Mouse (Mus musculus) megakaryocyte, embryonic 14.5 days (primary cell): ENCODE measurements around the gene Frem1. TPM values are rescaled to one million over a fixed set of nuclear protein-coding genes. Genes with fewer than 3 reads are reported as not detected.

ENCODE experiments used
- H3K27me3 ChIP-seq: replicated peaks from 2 replicates; pipeline ENCODE3; 2012; ENCODE audit warnings: inconsistent platforms
- H3K36me3 ChIP-seq: replicated peaks from 2 replicates; pipeline ENCODE3; 2012; ENCODE audit warnings: low read length, inconsistent platforms, mixed read lengths
- H3K4me1 ChIP-seq: 2 replicates; pipeline ENCODE4 v1.6.1; 2012; ENCODE audit warnings: inconsistent platforms
- H3K4me3 ChIP-seq: replicated peaks from 2 replicates; pipeline ENCODE3; 2012; ENCODE audit warnings: moderate library complexity, mild to moderate bottlenecking, inconsistent platforms
- H3K9me3 ChIP-seq: 2 replicates; pipeline ENCODE4 v1.6.1; 2012; ENCODE audit warnings: inconsistent platforms
- FLI1 ChIP-seq: IDR thresholded peaks from 2 replicates; pipeline ENCODE4 v1.6.1; 2012; ENCODE audit warnings: low read length, inconsistent platforms, mixed read lengths
- GATA1 ChIP-seq: IDR thresholded peaks from 3 replicates; pipeline ENCODE4 v1.6.1; 2012; ENCODE audit warnings: mixed read lengths, low read length, inconsistent platforms, borderline replicate concordance
- polyA plus RNA-seq: library from polyadenylated mRNA; stranded (reverse); fragments of >175 nt; gene quantifications from 2 replicates; pipeline ENCODE4 v1.2.3, GENCODE M21; 2012; ENCODE audit warnings: low replicate concordance; ENCODE audit not compliant: insufficient read depth

Frem1 gene
- polyA plus RNA-seq, 1 experiment = not detected

DNA sequence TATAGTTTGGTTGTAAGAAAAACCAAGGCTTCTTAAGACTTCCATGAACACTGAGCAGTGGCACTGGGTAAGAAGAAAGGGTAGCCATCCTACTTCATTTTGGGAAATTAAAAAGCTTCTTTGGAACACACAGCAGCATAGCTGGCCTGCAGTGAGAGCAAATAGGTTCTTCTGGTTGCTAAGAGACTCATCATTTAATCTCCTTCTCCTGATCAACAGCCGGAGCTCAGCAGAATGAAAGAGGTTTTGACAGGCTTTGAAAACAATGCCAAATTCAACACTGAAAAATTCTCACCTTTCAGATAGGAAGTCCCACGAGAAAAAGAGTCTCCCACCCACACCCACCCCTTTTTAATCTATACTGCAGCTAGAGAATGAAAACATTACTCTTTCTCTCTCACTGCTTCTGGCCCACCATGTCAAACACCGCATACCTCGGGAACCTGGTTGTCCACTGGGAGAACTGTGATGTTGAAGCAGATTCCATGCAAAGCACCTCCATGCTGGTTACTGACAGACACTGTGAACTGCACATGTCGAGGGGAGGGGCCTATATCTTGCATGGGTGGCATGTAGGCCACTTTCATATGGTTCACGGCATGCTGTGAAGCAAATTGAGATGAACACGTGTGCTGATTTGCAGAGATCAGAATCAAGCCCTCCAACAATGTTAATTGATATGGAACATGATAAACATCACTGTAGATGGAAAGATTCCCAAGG is 61.0 kb downstream of the Frem1 start:
- no peak for TF ChIP-seq GATA1
- no peak for TF ChIP-seq FLI1
- no peaks in the 10 kb centered on the region; the same call in 1 of the 2 replicates for H3K9me3 ChIP-seq
- H3K36me3 ChIP-seq = no peaks in the 10 kb centered on the region
- no peaks in the 10 kb centered on the region for H3K27me3 ChIP-seq
- no peak overlapping the region for H3K4me3 ChIP-seq
- H3K4me1 ChIP-seq = no peaks in the 10 kb centered on the region

GRCm38 (mm10) chr4:82972381-82972780 is 79.8 kb downstream of the Frem1 start:
- Histone ChIP-seq H3K9me3 (peaks cover 4% of the 10 kb centered on the region), H3K4me1 (no peaks in the 10 kb centered on the region)

DNA sequence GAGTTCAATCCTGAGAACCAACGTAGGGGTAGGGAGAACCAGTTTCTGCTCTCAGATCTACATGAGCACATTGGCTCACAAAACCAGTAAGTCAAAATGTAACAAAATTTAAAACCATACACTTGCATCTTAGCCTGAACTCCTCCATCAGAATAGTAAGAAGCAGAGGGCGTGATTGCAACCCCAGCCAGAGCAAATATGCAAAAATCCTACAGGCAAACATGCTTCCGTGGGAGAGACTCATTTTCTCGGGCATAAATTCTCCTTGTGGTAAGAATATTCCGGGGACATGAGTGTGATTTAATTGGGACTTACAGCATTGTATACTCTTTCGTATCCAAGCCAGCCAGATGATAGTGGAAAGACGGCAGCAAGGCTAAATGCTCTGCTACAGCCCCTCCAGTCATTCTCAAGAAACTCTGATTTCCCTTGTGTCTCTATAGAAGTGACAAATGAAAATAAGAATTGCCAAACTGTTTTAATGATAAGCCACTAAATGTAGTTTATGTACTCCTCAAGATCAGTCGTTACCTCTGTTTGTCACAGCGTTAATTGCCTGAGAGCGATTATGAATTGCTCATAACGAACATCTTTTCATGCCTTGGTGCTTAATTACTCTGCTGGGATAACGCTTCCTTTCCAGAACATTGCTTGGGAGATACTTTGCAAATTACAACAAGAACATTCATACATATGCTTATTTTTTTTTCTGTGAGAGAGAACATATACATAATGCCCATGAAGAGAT is 81.1 kb downstream of the Frem1 start:
- TF ChIP-seq FLI1 (no peak), GATA1 (no peak)
- H3K4me1 ChIP-seq = no peaks in the 10 kb centered on the region
- H3K27me3 ChIP-seq = no peaks in the 10 kb centered on the region
- H3K9me3 ChIP-seq = peaks cover 4% of the 10 kb centered on the region
- H3K36me3 ChIP-seq = no peaks in the 10 kb centered on the region
- H3K4me3 ChIP-seq = no peak overlapping the region

More at GRCm38 (mm10) chr4:82972381-82972780, 79.8 kb downstream of the Frem1 start:
- Histone ChIP-seq H3K36me3 (no peaks in the 10 kb centered on the region), H3K27me3 (no peaks in the 10 kb centered on the region), H3K4me3 (no peak overlapping the region)
- TF ChIP-seq FLI1 (no peak), GATA1 (no peak)

DNA sequence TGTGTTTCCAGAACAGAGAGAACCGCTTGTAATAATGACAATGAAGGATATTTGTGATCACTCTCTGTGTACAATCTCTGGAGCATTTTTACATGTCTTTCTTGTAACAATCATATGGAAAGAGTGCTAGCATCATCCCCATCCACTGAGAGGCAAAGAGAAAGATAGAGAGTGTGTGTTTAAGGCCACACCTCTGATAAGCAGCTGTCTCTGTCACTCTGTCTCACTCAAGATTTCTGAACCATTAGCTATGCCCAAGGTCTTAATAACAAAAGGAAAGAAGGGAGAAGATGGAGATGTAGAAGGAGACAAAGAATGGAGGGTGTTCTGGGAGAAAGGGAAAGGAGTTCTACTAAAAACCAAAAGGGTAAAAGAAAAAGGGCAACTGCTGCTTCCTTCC is 91.1 kb downstream of the Frem1 start:
- Histone ChIP-seq H3K9me3 (no peaks in the 10 kb centered on the region), H3K36me3 (no peaks in the 10 kb centered on the region)

DNA sequence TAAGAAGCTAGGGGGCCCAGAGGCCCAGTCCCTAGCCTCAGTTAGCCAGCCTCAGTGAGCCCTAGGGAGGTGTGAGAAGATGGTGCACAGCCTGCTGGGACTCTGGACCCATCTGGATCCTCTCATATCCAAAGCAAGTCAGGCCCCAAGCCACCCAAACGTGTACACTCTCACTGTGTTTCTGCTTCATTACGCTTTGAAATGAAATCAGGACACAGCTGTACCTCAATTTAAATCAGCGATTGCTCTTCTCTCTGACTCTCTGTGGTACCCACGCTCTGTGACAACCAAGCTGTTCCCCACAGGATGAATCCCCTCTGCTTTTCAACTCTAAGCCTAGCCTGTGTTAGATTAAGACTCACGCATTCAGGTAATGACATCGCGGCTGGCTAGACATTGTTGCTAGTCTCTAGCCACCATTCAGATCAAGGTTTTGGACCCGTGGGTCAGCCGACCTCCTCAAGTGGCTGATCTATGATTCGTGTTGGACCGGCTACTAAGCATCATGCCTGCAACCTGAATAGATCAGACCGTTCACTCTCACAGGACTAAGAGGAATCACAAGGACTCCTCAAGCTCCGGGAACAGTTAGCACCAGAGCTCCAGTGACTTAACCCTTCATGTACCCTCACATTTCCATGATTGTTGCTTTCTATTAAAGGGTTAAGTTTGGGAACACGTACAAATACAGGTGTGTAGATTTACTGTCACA is 94.2 kb downstream of the Frem1 start:
- no peak overlapping the region for H3K4me3 ChIP-seq
- H3K4me1 ChIP-seq = no peaks in the 10 kb centered on the region
- TF ChIP-seq GATA1 (no peak), FLI1 (no peak)
- no peaks in the 10 kb centered on the region for H3K27me3 ChIP-seq
- H3K36me3 ChIP-seq = no peaks in the 10 kb centered on the region
- H3K9me3 ChIP-seq = no peaks in the 10 kb centered on the region

More for the DNA sequence above, 91.1 kb downstream of the Frem1 start:
- Histone ChIP-seq H3K4me1 (no peaks in the 10 kb centered on the region), H3K4me3 (no peak overlapping the region), H3K27me3 (no peaks in the 10 kb centered on the region)
- TF ChIP-seq GATA1 = no peak
- TF ChIP-seq FLI1 = no peak

DNA sequence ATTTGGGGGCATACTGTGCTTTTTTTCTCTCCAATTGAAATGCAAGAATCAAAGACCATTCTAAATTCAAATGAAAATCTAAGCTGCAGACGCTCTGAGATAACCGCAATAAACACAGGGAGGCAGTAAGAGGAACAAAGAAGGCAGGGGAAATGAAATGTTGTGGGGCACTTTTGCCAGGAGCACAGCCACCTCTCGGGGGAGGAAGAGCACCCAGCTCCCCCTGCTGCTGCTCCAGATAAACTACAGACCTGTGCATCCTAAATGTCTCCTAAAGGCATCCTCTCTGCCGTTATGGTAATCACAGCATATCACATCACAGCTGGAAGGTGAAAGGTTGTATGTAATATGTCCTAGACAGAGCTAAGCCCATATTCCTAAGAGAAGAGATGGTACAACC is 98.1 kb downstream of the Frem1 start:
- Histone ChIP-seq H3K4me1 (no peaks in the 10 kb centered on the region), H3K4me3 (no peak overlapping the region), H3K9me3 (no peaks in the 10 kb centered on the region), H3K27me3 (no peaks in the 10 kb centered on the region), H3K36me3 (no peaks in the 10 kb centered on the region)
- TF ChIP-seq FLI1 = no peak
- TF ChIP-seq GATA1 = no peak

DNA sequence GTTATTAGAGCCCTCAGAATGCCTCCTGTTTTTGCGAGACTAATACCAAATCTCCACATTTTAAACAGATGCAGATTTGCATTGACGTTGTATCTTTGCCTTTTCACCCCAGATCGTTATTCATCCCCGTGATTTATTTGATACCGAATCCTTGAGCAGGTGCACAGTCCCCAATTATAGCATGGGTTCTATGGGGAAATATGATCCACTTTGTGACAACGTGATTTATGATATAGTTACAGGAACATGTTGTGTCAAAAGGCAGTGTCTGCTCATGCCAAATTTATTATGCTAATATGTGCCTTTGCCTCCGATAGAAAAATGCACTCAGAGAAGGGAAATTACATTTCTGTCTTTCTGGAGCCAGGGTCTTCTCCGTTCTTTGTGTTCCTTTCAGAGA is 102.6 kb downstream of the Frem1 start:
- Histone ChIP-seq H3K9me3 (peaks cover 10% of the 10 kb centered on the region), H3K4me3 (no peak overlapping the region), H3K4me1 (no peaks in the 10 kb centered on the region), H3K27me3 (no peaks in the 10 kb centered on the region), H3K36me3 (no peaks in the 10 kb centered on the region)
- TF ChIP-seq GATA1 (no peak), FLI1 (no peak)

DNA sequence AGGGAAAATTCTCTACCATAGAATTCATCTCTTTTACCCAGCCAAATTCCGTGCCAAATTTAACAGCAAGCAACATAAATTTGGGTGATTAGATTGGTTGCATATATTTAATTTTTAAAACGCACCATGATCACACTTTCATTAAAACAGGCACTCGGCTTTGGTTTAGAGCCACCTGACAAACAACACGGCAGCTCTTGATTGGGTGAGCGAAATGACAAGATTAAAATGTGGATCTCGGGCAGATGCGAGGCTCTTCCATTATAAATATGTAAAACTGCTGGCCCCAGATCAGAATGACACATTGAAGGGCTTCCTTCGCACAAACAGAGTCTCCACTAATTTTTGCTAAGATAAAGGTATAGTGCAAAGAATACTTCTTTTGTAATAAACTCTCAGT is 105.4 kb downstream of the Frem1 start:
- TF ChIP-seq FLI1 = no peak
- no peak for TF ChIP-seq GATA1
- H3K9me3 ChIP-seq = peaks cover 10% of the 10 kb centered on the region
- no peaks in the 10 kb centered on the region for H3K4me1 ChIP-seq
- no peak overlapping the region for H3K4me3 ChIP-seq
- H3K36me3 ChIP-seq = no peaks in the 10 kb centered on the region
- no peaks in the 10 kb centered on the region for H3K27me3 ChIP-seq

- Histone ChIP-seq H3K27me3 (no peaks in the 10 kb centered on the region), H3K4me1 (no peaks in the 10 kb centered on the region), H3K9me3 (peaks cover 10% of the 10 kb centered on the region), H3K4me3 (no peak overlapping the region), H3K36me3 (no peaks in the 10 kb centered on the region)
- TF ChIP-seq GATA1 (no peak), FLI1 (no peak)
Measured at GRCm38 (mm10) chr4:82946276-82946612, 105.9 kb downstream of the Frem1 start.

DNA sequence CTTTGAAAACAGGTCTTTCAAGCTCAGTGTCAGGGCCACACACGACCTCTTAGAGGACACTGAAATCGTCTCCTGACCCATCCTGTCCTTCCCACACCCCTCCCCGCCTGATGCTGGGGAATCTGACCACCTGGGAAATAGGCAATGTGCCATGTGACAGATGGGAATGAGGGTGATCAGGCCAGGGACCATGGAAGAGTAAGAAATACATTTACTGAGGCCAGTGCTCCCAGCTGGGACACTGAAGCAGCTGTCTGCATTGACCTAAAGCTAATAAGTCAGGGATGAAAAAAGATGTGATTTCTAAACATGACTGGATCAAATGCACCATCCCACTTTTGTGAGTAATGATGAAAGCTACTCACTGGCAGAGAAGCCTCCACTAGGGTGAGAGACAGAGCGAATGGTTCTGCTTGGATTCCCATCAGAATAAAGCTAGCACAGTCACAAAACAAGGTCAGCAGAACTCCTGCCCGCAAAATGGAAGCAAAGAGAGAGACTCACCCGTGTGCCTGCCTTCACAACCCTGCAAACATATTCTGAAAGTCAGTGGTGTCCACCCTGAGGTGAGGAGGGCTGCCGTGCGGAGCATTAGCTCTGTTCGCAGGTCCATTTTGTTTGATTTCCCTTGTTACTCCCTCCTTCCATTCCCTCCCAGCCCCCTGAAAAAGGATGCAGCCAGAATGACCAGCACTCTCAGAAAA is 106.4 kb downstream of the Frem1 start:
- no peaks in the 10 kb centered on the region for H3K27me3 ChIP-seq
- peaks cover 10% of the 10 kb centered on the region for H3K9me3 ChIP-seq
- TF ChIP-seq GATA1 (no peak), FLI1 (no peak)
- H3K4me1 ChIP-seq = no peaks in the 10 kb centered on the region
- no peak overlapping the region for H3K4me3 ChIP-seq
- no peaks in the 10 kb centered on the region for H3K36me3 ChIP-seq
